Mouse (Mus musculus): ENCODE data around the gene Fut4.

The Fut4 gene

GRCm38 (mm10) chr9:14752001-14752522, at the start of gene Fut4:
Fut4 (minus strand) TSS chr9:14752393.
- DNase-seq (ENCODE audit: low read depth, low spot score), result peak; percentile 28

- DNase-seq (ENCODE audit: low read depth, low spot score), result no peak
Observed at GRCm38 (mm10) chr9:14787356-14787755, 35.2 kb upstream of the Fut4 start.

GRCm38 (mm10) chr9:14784039-14785002, 32.1 kb upstream of the Fut4 start, which contains the start of the genes Mre11a and Ankrd49:
Mre11a (plus strand) TSS chr9:14784654.
Ankrd49 (minus strand) TSS chr9:14784856.
- DNase-seq (ENCODE audit: low read depth, low spot score), result peak; percentile 96

- DNase-seq (ENCODE audit: low read depth, low spot score), result no peak
Observed at GRCm38 (mm10) chr9:14778341-14778740, 26.1 kb upstream of the Fut4 start.

GRCm38 (mm10) chr9:14773813-14774212, 21.6 kb upstream of the Fut4 start:
- peak; percentile 63 for DNase-seq (ENCODE audit: low read depth, low spot score)

GRCm38 (mm10) chr9:14772074-14772473, 19.9 kb upstream of the Fut4 start:
- no peak for DNase-seq (ENCODE audit: low read depth, low spot score)

GRCm38 (mm10) chr9:14770803-14771471, 18.7 kb upstream of the Fut4 start, which contains the start of gene 1700012B09Rik:
1700012B09Rik (minus strand) TSS chr9:14771030.
- no peak for DNase-seq (ENCODE audit: low read depth, low spot score)

GRCm38 (mm10) chr9:14769811-14770210, 17.6 kb upstream of the Fut4 start:
- no peak for DNase-seq (ENCODE audit: low read depth, low spot score)

- DNase-seq (ENCODE audit: low read depth, low spot score), result peak; percentile 65
Observed at GRCm38 (mm10) chr9:14764765-14765164, 12.6 kb upstream of the Fut4 start.

- DNase-seq (ENCODE audit: low read depth, low spot score), result no peak
Observed at GRCm38 (mm10) chr9:14759261-14759660, 7.1 kb upstream of the Fut4 start.

GRCm38 (mm10) chr9:14758590-14758989, 6.4 kb upstream of the Fut4 start:
- no peak for DNase-seq (ENCODE audit: low read depth, low spot score)

- no peak for DNase-seq (ENCODE audit: low read depth, low spot score)
Observed at GRCm38 (mm10) chr9:14754469-14754868, 2.3 kb upstream of the Fut4 start.

- no peak for DNase-seq (ENCODE audit: low read depth, low spot score)
Observed at GRCm38 (mm10) chr9:14753947-14754346, 1.8 kb upstream of the Fut4 start.

- peak; percentile 24 for DNase-seq (ENCODE audit: low read depth, low spot score)
Observed at GRCm38 (mm10) chr9:14751503-14752000, 641 bp downstream of the Fut4 start.

- DNase-seq (ENCODE audit: low read depth, low spot score), result no peak
Observed at GRCm38 (mm10) chr9:14750901-14751502, 1.2 kb downstream of the Fut4 start.

GRCm38 (mm10) chr9:14740151-14740924, 11.9 kb downstream of the Fut4 start, which contains the start of gene Piwil4:
Piwil4 (minus strand) TSS chr9:14740733.
- no peak for DNase-seq (ENCODE audit: low read depth, low spot score)

GRCm38 (mm10) chr9:14739498-14740150, 12.6 kb downstream of the Fut4 start:
- no peak for DNase-seq (ENCODE audit: low read depth, low spot score)

GRCm38 (mm10) chr9:14730941-14731541, 21.2 kb downstream of the Fut4 start:
- no peak for DNase-seq (ENCODE audit: low read depth, low spot score)

- DNase-seq (ENCODE audit: low read depth, low spot score), result no peak
Observed at GRCm38 (mm10) chr9:14728365-14728764, 23.8 kb downstream of the Fut4 start.

GRCm38 (mm10) chr9:14726629-14727028, 25.6 kb downstream of the Fut4 start:
- no peak for DNase-seq (ENCODE audit: low read depth, low spot score)
